Mouse (Mus musculus) heart, embryonic 15.5 days (tissue): ENCODE results near the gene Itpr3. TPM values are rescaled to one million over a fixed set of nuclear protein-coding genes. Genes with fewer than 3 reads are reported as not detected.

Experiments used
- ATAC-seq: fragments of 200-750 bp; cut with Nextera tagmentation; replicated peaks from 2 replicates; pipeline ENCODE4 v1.8.0; 2017; ENCODE audit warnings: low read depth, moderate TSS enrichment; ENCODE audit not compliant: insufficient number of reproducible peaks, insufficient read depth, low FRiP score
- H3K27ac ChIP-seq: fragments of 300-500 bp; sonication (generic); 2 replicates; pipeline ENCODE4 v1.5.1; 2015; ENCODE audit warnings: mild to moderate bottlenecking, inconsistent platforms
- H3K27me3 ChIP-seq: fragments of 300-500 bp; sonication (generic); 2 replicates; pipeline ENCODE4 v1.6.1; 2015; ENCODE audit warnings: inconsistent platforms
- H3K36me3 ChIP-seq: fragments of 300-500 bp; sonication (generic); 2 replicates; pipeline ENCODE4 v1.6.1; 2015; ENCODE audit warnings: mild to moderate bottlenecking, inconsistent platforms
- H3K4me1 ChIP-seq: fragments of 300-500 bp; sonication (generic); replicated peaks from 2 replicates; pipeline ENCODE4 v1.6.1; 2015; ENCODE audit warnings: inconsistent platforms
- H3K4me2 ChIP-seq: fragments of 300-500 bp; sonication (generic); 2 replicates; pipeline ENCODE4 v1.6.1; 2015; ENCODE audit warnings: inconsistent platforms, mild to moderate bottlenecking, moderate library complexity
- H3K4me3 ChIP-seq: fragments of 300-500 bp; sonication (generic); 2 replicates; pipeline ENCODE4 v1.5.1; 2015; ENCODE audit warnings: mild to moderate bottlenecking, inconsistent platforms
- H3K9ac ChIP-seq: fragments of 300-500 bp; sonication (generic); 2 replicates; pipeline ENCODE4 v1.6.1; 2015; ENCODE audit warnings: mild to moderate bottlenecking, inconsistent platforms
- H3K9me3 ChIP-seq: fragments of 300-500 bp; sonication (generic); replicated peaks from 2 replicates; pipeline ENCODE4 v1.6.1; 2016; ENCODE audit warnings: inconsistent platforms
- WGBS: fragments of 180-500 bp; shearing (Covaris S2); methylation state at CpG from one replicate; pipeline ENCODE4 v1.1.7; 2015; ENCODE audit warnings: mixed read lengths; 5-methylcytosine and 5-hydroxymethylcytosine counted together
- polyA plus RNA-seq: library from polyadenylated mRNA; unstranded; fragments of >200 nt; fragmentation: Nextera tagmentation; extraction: Ambion mirVana; gene quantifications from 2 replicates; pipeline ENCODE4 v1.2.1, GENCODE M21; 2015

Gene Itpr3
- polyA plus RNA-seq, 1 experiment from 2014 or later, result 1.4 TPM

DNA sequence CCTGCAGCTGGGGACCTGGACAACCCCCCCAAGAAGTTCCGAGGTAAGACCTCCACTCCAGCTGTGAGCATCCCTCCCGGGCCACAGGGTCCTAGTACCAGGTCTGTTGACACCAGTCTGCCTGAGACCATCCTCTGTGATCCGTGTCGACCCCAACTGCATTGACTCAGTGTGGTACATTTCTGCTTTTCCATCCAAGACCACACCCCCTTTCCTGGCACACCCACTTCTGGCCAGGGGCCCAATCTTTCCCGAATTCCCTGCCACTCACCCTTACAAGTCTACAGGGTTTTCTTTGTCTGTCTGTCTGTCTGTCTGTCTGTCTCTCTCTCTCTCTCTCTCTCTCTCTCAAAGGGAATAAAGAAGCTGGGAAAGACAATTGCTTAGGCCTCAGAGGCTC, 16.0 kb downstream of the Itpr3 start:
- H3K9me3 ChIP-seq, result no peaks in the 10 kb centered on the region
- H3K36me3 ChIP-seq, result no peaks in the 10 kb centered on the region
- no peaks in the 10 kb centered on the region for H3K27me3 ChIP-seq
- peaks cover 15% of the 10 kb centered on the region for H3K4me1 ChIP-seq
- no peak overlapping the region for H3K4me3 ChIP-seq
- H3K9ac ChIP-seq, result no peak overlapping the region
- WGBS, result 71% methylated on average over 5 of the region's 5 CpGs
- H3K4me2 ChIP-seq, result no peak overlapping the region
- no peak for ATAC-seq
- H3K27ac ChIP-seq, result no peak overlapping the region

DNA sequence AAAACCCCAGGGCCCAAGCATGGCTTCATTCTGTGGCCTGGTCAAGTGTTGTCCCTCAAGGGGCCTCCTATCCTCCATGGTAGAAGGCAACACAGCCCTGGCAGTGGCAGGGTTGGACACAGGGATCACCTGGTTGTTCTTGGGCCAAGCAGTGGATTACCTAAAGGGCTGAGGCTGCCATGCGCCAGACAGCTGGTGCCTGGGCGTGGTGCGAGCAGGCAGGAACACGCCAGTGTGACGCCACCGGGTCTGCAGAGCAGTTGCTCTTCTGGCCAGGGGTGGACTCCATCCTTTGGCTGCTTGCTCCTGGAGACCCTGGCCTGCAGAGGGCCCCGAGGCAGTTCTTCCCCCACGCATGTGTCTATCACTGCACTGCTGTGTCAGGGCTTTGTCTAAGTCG, 16.7 kb downstream of the Itpr3 start:
- H3K27me3 ChIP-seq, result no peaks in the 10 kb centered on the region
- no peak overlapping the region for H3K9ac ChIP-seq
- no peaks in the 10 kb centered on the region for H3K36me3 ChIP-seq
- 72% methylated on average over 9 of the region's 9 CpGs for WGBS
- no peak; the same call in 1 of the 2 replicates for ATAC-seq
- H3K9me3 ChIP-seq, result no peaks in the 10 kb centered on the region
- no peak overlapping the region for H3K4me3 ChIP-seq
- peaks cover 15% of the 10 kb centered on the region for H3K4me1 ChIP-seq
- H3K27ac ChIP-seq, result no peak overlapping the region
- no peak overlapping the region for H3K4me2 ChIP-seq

DNA sequence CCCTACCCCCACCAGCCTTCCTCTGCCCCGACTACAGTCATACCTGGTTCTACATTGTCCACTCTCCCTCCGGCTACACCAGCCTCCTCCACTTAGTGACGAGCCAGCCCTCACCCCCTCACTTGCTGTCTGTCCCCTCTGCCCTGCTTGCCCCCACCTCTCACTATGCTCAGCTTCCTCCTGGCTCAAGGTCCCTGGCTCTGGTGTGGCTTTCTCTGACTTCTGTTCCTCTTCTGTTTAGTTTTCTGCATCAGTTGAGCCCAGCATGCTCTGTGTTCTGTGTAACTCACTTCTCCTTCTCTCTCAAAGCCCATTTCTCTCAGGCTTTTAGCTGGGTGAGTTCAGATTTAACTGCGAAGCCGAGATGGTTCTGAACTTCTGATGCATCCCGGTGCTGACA, 17.1 kb downstream of the Itpr3 start:
- WGBS, result 55% methylated on average over 6 of the region's 6 CpGs
- ATAC-seq, result no peak

DNA sequence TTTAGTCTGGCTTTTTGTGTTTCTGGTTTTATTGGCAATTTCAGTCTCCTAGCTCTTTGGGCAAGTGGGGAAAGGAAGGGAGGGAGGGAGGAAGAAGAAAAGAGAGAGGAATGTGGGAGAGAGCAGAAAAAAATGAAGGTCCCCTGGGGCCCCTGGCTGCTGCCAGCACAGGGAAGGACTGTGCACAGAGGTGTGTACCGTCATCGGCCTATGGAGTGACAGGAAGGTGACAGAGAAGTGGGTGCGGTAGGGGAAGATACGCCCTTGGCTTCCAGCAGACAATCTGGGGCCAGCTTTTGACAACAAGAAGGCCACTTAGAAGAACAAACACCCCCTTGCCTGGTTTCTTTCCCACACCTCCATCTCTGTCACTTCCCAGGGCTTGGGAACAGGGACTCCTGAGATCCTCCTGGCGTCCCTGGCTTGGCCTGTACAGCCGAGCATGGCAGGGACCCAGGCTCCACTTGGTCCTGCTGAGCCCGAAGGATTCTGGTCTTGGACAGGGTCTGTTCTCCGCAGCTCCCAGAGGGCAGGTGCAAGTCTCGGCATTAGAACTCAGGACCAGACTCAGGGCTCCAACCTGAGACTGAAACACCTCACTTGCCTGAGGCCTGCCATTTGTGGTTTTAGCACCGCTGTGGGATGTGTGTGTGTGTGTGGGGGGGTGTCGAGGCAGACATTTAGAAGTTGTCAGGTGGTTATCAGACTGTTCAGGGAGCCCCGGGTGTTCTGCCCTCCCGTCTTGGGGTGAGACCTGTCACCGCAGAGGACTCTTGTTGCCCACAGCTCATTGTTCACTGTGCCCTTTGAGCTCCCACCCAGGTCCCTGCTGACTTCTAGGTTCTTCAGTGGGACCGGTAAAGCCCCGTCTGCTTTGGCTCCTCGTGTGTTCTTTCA, 18.0 kb downstream of the Itpr3 start:
- no peaks in the 10 kb centered on the region for H3K36me3 ChIP-seq
- H3K27ac ChIP-seq, result no peak overlapping the region
- 59% methylated on average over 17 of the region's 17 CpGs for WGBS
- H3K4me2 ChIP-seq, result no peak overlapping the region
- peaks cover 16% of the 10 kb centered on the region for H3K4me1 ChIP-seq
- H3K9ac ChIP-seq, result no peak overlapping the region
- no peak overlapping the region for H3K4me3 ChIP-seq
- no peaks in the 10 kb centered on the region for H3K9me3 ChIP-seq
- no peak for ATAC-seq
- no peaks in the 10 kb centered on the region for H3K27me3 ChIP-seq

More for the DNA sequence above, 17.1 kb downstream of the Itpr3 start:
- H3K27ac ChIP-seq, result no peak overlapping the region
- H3K9me3 ChIP-seq, result no peaks in the 10 kb centered on the region
- H3K9ac ChIP-seq, result no peak overlapping the region
- H3K4me1 ChIP-seq, result peaks cover 15% of the 10 kb centered on the region
- H3K27me3 ChIP-seq, result no peaks in the 10 kb centered on the region
- no peak overlapping the region for H3K4me3 ChIP-seq
- no peaks in the 10 kb centered on the region for H3K36me3 ChIP-seq
- no peak overlapping the region for H3K4me2 ChIP-seq

DNA sequence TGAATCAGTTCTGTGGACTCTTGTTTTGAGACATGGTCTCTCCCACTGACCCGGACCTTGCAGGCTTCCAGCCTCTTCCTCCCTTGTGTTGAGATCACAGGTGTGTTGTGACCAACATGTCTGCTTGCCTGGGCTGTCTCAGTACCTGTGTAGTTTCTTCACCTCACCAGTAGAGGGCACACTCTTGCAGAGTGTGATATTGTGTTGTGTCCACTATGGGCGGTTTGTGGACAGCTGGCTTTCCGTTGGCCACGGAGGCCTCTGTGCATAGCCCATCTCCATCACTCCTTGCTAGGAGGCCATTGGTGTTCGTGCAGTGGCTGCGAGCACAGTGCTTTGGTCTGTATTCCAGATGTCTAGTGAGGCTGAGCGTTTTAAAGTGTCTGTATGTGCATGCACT, 20.0 kb downstream of the Itpr3 start:
- no peak for ATAC-seq
- Histone ChIP-seq H3K27ac (no peak overlapping the region), H3K4me1 (peaks cover 19% of the 10 kb centered on the region), H3K4me3 (no peak overlapping the region), H3K9ac (no peak overlapping the region), H3K27me3 (no peaks in the 10 kb centered on the region), H3K4me2 (no peak overlapping the region), H3K36me3 (no peaks in the 10 kb centered on the region), H3K9me3 (no peaks in the 10 kb centered on the region)
- 90% methylated on average over 7 of the region's 7 CpGs for WGBS

DNA sequence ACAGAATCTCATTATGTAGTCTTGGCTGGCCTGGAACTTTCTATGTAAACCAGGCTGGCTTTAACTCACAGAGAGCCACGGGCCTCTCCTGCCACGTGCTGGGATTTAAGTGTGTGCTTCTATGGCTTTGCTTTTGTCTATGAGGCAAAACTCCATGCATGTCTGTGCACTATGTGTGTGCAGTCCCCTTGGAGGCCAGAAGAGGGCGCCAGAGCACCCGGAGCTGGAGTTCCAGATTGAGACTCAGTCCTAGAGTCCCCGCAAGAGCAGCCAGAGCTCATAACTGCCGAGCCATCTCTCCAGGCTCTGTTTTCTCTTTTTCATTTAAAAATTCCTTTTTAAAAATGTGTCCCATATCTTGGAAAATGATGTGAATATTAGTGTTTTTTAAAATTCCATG, 20.8 kb downstream of the Itpr3 start:
- ATAC-seq, result no peak
- Histone ChIP-seq H3K36me3 (no peaks in the 10 kb centered on the region), H3K9ac (no peak overlapping the region), H3K27me3 (no peaks in the 10 kb centered on the region), H3K27ac (no peak overlapping the region), H3K4me1 (peaks cover 19% of the 10 kb centered on the region), H3K9me3 (no peaks in the 10 kb centered on the region), H3K4me2 (no peak overlapping the region), H3K4me3 (no peak overlapping the region)
- WGBS, result 81% methylated on average over 6 of the region's 6 CpGs

DNA sequence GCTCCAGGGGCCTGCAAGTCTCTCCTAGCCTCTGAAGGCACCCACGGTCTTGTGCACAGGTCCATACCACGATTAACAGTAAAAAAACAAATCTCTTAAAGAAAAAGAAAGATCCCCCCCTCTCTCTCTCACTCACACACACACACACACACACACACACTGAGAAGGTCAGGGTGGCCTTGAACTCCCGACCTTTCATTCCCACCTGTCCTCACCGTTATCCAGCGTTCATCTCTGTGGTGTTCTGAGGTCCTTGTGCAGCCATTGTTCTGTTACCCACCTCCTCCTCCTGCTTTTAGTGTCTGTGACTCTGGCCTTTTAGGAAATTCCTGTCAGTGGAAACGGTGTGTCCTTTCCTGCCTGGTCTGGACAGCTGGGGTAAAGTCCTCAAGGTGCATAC, 21.4 kb downstream of the Itpr3 start:
- 74% methylated on average over 6 of the region's 6 CpGs for WGBS
- Histone ChIP-seq H3K4me1 (peaks cover 24% of the 10 kb centered on the region), H3K27ac (no peak overlapping the region), H3K36me3 (no peaks in the 10 kb centered on the region), H3K9me3 (no peaks in the 10 kb centered on the region), H3K4me2 (no peak overlapping the region), H3K9ac (no peak overlapping the region), H3K27me3 (no peaks in the 10 kb centered on the region), H3K4me3 (no peak overlapping the region)
- no peak for ATAC-seq

DNA sequence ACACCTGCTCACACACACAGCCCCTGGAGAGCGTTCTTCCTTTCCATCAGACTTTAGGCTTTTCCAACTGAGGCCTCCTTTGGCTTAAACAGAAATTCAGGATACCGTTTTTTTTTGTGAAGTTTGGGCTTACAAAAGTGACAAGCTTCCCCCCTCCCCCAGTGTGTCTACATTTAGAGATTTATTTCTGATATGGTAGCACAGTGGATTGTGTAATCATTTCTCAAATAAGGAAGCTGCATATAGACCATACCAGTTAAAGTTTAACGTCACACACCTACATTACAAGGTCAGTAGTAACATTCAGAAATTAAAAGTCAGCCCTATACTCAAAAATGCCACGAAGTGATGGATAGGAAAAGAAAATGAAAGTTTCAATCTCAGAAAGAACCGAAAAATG, 24.8 kb downstream of the Itpr3 start:
- no peak overlapping the region for H3K9ac ChIP-seq
- 80% methylated on average over 5 of the region's 5 CpGs for WGBS

DNA sequence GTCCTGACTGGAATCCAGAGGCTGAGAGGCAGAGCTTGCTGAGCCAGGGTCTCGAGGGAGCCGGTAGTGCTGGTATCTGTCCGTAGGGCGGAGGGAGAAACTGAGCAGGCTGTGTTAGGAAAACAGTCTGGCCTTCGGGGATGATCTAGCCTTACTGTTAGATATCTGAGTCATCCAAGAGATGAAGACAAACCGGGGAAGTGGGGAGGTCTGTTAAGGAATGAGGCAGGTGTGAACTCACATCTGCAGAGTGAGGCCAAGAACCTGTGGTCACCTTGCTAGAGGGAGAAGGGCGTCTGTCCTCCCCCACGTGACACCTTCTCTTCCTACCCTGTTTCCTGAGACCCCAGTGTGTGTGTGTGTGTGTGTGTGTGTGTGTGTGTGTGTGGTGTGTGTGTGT, 25.7 kb downstream of the Itpr3 start:
- no peak overlapping the region for H3K9ac ChIP-seq
- H3K9me3 ChIP-seq, result no peaks in the 10 kb centered on the region
- no peaks in the 10 kb centered on the region for H3K27me3 ChIP-seq
- H3K4me1 ChIP-seq, result peaks cover 14% of the 10 kb centered on the region; the same call in 1 of the 2 replicates
- no peak for ATAC-seq
- no peak overlapping the region for H3K4me2 ChIP-seq
- no peak overlapping the region for H3K4me3 ChIP-seq
- WGBS, result 43% methylated on average over 8 of the region's 8 CpGs
- H3K36me3 ChIP-seq, result no peaks in the 10 kb centered on the region
- no peak overlapping the region for H3K27ac ChIP-seq

More for the DNA sequence above, 24.8 kb downstream of the Itpr3 start:
- H3K4me3 ChIP-seq, result no peak overlapping the region
- no peak overlapping the region for H3K27ac ChIP-seq
- ATAC-seq, result no peak
- no peaks in the 10 kb centered on the region for H3K27me3 ChIP-seq
- H3K4me2 ChIP-seq, result no peak overlapping the region
- no peaks in the 10 kb centered on the region for H3K36me3 ChIP-seq
- H3K4me1 ChIP-seq, result peaks cover 14% of the 10 kb centered on the region; the same call in 1 of the 2 replicates
- H3K9me3 ChIP-seq, result no peaks in the 10 kb centered on the region

DNA sequence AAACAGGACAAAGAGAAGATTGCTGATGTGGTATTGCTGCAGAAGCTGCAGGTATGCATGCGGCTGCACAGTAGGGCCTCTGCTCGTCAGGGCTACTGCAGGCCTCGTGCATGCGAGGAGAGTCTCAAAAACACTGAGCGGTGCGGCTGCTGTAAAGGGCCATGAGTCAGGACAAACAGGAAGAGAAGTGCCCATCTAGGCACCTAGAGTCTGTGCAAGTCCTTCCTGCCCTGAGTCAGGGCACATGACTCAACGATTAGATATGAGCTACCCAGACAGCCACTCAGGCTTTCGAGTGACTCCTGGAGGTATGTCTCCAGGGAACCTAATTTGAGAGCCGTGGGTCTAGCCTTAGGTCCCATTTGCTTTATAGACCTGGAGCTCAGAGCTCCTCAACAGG, 26.5 kb downstream of the Itpr3 start:
- Histone ChIP-seq H3K27me3 (no peaks in the 10 kb centered on the region), H3K9me3 (no peaks in the 10 kb centered on the region), H3K9ac (no peak overlapping the region), H3K4me1 (peaks cover 14% of the 10 kb centered on the region; the same call in 1 of the 2 replicates), H3K27ac (no peak overlapping the region), H3K36me3 (no peaks in the 10 kb centered on the region), H3K4me3 (no peak overlapping the region), H3K4me2 (no peak overlapping the region)
- ATAC-seq, result no peak
- 45% methylated on average over 9 of the region's 9 CpGs for WGBS

DNA sequence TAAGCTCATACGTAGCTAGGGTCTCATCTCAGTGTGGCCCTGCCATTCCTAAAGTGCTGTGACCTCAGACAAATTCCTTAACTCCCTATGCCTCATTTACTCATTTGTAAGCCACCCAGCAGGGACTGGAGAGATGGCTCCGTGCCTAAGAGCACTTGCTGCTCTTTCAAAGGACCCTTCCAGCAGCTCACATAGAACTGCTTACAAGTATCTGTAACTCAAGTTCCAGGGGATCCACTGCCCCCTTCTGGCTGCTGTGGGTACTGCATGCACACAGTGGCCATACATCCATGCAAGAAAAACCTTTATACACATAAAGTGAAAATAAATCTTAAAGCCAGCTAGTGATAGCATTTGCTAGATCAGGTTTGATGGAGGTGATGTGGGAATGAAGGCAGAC, 28.6 kb downstream of the Itpr3 start:
- Histone ChIP-seq H3K4me2 (no peak overlapping the region), H3K4me3 (no peak overlapping the region), H3K27ac (no peak overlapping the region), H3K9ac (no peak overlapping the region), H3K36me3 (no peaks in the 10 kb centered on the region), H3K4me1 (peaks cover 8% of the 10 kb centered on the region; the same call in 1 of the 2 replicates), H3K9me3 (no peaks in the 10 kb centered on the region), H3K27me3 (no peaks in the 10 kb centered on the region; the same call in 1 of the 2 replicates)
- 69% methylated on average over 2 of the region's 2 CpGs for WGBS
- no peak for ATAC-seq

DNA sequence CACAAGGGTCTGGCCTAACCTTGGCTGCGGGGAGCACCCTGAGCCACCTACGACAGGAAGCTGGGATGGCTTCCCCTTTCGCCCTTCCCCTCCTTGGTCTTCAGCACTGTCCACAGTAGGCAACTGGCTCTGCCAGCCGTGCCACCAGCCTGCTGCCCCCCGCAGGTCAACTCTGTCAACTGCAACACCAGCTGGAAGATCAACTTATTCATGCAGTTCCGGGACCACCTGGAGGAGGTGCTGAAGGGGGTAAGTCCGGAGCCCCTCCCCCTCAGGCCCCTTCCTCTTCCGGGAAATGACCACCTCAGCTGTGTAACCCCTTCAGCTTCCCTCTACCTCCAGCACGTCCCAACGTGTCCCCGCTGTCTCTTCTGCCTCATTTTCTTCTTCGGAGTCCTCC, 30.3 kb downstream of the Itpr3 start:
- Histone ChIP-seq H3K9ac (no peak overlapping the region), H3K4me1 (peaks cover 8% of the 10 kb centered on the region; the same call in 1 of the 2 replicates), H3K36me3 (no peaks in the 10 kb centered on the region), H3K9me3 (no peaks in the 10 kb centered on the region), H3K27ac (no peak overlapping the region), H3K27me3 (no peaks in the 10 kb centered on the region; the same call in 1 of the 2 replicates), H3K4me2 (no peak overlapping the region), H3K4me3 (no peak overlapping the region)
- WGBS, result 45% methylated on average over 12 of the region's 12 CpGs
- no peak for ATAC-seq
